Mouse (Mus musculus) forebrain, embryonic 15.5 days (tissue): ENCODE measurements around the gene Hypk. TPM values are rescaled to one million over a fixed set of nuclear protein-coding genes. Genes with fewer than 3 reads are reported as not detected.

Source experiments
- microRNA-seq: library from miRNA; unstranded; fragments of <30 nt; microRNA quantifications from one replicate; pipeline ENCODE4, GENCODE M21; 2016
- polyA plus RNA-seq: library from polyadenylated mRNA; unstranded; fragments of >200 nt; fragmentation: Nextera tagmentation; extraction: Ambion mirVana; gene quantifications from 2 replicates; pipeline ENCODE4 v1.2.1, GENCODE M21; 2015

The Hypk gene
- polyA plus RNA-seq, 1 experiment from 2014 or later = 112 TPM

Small RNA genes lying within 50 kb of the gene (microRNA-seq; reads per million reads assigned to microRNA genes)
- not detected for gene Gm22953

Other genes starting within 250 kb of the Hypk start
- gene Trp53bp1, start 181.9 kb upstream of the Hypk start, polyA plus RNA-seq = 186 and 197 TPM in 2 replicates
- 9.4 and 13.9 TPM in 2 replicates for gene Map1a, start 163.7 kb upstream of the Hypk start, polyA plus RNA-seq
- gene Ppip5k1, start 97.9 kb upstream of the Hypk start, polyA plus RNA-seq = 13.8 and 16.6 TPM in 2 replicates
- gene Ckmt1, start 95.6 kb upstream of the Hypk start, polyA plus RNA-seq = 23.8 and 25.1 TPM in 2 replicates
- gene Strc, start 66.1 kb upstream of the Hypk start, polyA plus RNA-seq = 0.03 TPM in 1 of 2 replicates, not detected in the other
- 311 and 322 TPM in 2 replicates for gene Pdia3, start 39.5 kb upstream of the Hypk start, polyA plus RNA-seq
- 3.8 and 4.2 TPM in 2 replicates for gene Catsper2, start 39.5 kb upstream of the Hypk start, polyA plus RNA-seq
- gene Ell3, start 9.0 kb upstream of the Hypk start, polyA plus RNA-seq = 1.8 and 1.9 TPM in 2 replicates
- 330 and 368 TPM in 2 replicates for gene Serf2, start 4.1 kb upstream of the Hypk start, polyA plus RNA-seq
- 1.3 and 1.6 TPM in 2 replicates for gene Serinc4, start 3.5 kb downstream of the Hypk start, polyA plus RNA-seq
- gene Mfap1b, start 20.8 kb downstream of the Hypk start, polyA plus RNA-seq = 69.9 and 73.1 TPM in 2 replicates
- 32.5 and 34.5 TPM in 2 replicates for gene Mfap1a, start 53.4 kb downstream of the Hypk start, polyA plus RNA-seq
- gene Wdr76, start 53.4 kb downstream of the Hypk start, polyA plus RNA-seq = 7.2 and 8.2 TPM in 2 replicates